Mouse (Mus musculus): ENCODE results near the gene Sfxn5. TPM values are rescaled to one million over a fixed set of nuclear protein-coding genes. Genes with fewer than 3 reads are reported as not detected.

The Sfxn5 gene
- polyA plus RNA-seq, 1 experiment = 0.72 TPM

DNA sequence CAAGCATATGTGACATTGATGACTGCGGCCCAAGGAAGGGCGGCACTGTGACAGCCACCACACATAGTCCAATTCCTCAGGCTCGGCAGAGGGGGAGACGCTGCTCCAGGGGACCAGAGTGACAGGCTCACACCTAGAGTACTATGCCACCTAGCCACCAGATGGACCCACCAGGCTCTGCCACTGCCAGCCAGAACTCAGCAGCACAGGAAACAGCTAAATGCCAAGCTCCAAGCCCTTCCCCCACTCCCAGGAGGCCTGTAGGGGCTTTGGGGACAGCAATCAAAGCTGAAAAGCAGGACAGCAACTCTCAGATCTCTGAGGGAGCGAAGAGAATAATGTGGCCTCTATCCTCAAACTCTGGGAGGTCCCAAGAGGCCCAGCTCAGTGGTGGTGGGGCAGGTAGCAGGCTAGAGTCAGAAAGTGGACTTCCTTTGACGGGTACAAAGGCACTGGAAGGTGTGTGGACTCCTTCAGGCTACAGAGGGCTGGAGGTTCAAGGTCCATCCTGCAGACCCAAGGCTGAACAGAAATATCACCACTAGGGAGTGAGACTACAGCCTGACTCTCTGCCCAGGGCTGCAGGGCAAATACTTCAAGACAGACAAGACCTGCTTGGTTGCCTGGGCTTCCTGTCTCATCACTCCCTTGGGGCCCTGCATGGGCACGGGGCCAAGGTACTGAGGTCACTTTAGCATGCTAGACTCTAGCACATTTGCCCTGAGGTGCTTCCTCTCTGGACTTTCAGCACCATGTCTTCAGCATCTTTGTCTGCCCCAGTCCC is 37.6 kb downstream of the Sfxn5 start:
- H3K4me1 ChIP-seq = peaks cover 26% of the 10 kb centered on the region
- H3K36me3 ChIP-seq (replicated peaks; ENCODE audit: low read length) = no peaks in the 10 kb centered on the region
- H3K9me3 ChIP-seq = peaks cover 10% of the 10 kb centered on the region; the same call in 1 of the 2 replicates
- no peak overlapping the region for H3K4me3 ChIP-seq (replicated peaks)
- peaks cover 2% of the 10 kb centered on the region for H3K27me3 ChIP-seq (replicated peaks)
- TF ChIP-seq FLI1 (IDR thresholded peaks at IDR 0.05; ENCODE audit: low read length) (no peak), GATA1 (IDR thresholded peaks at IDR 0.05; ENCODE audit: borderline replicate concordance, low read length) (no peak)

DNA sequence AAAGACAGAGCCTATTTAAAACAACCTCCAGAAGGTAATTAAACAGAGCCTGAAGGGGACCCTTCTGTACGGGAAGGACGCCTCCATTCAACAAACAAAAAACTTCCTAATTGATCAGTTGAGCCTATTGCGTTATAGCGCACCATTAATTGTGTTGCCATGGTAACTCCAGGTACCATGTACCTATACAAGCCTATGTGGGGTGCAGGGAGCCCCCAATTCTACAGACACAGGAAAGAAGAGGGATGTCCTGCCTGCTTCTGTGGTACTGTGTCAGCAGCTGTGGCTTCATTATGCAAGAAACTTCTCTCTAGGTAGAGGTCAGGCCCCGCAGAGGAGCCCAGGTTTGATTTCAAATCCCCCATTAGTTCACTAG is 39.2 kb downstream of the Sfxn5 start:
- peaks cover 2% of the 10 kb centered on the region for H3K27me3 ChIP-seq (replicated peaks)
- H3K36me3 ChIP-seq (replicated peaks; ENCODE audit: low read length) = no peaks in the 10 kb centered on the region
- H3K4me3 ChIP-seq (replicated peaks) = no peak overlapping the region
- peaks cover 26% of the 10 kb centered on the region for H3K4me1 ChIP-seq
- TF ChIP-seq FLI1 (IDR thresholded peaks at IDR 0.05; ENCODE audit: low read length) (no peak), GATA1 (IDR thresholded peaks at IDR 0.05; ENCODE audit: borderline replicate concordance, low read length) (no peak)
- H3K9me3 ChIP-seq = peaks cover 9% of the 10 kb centered on the region; the same call in 1 of the 2 replicates

DNA sequence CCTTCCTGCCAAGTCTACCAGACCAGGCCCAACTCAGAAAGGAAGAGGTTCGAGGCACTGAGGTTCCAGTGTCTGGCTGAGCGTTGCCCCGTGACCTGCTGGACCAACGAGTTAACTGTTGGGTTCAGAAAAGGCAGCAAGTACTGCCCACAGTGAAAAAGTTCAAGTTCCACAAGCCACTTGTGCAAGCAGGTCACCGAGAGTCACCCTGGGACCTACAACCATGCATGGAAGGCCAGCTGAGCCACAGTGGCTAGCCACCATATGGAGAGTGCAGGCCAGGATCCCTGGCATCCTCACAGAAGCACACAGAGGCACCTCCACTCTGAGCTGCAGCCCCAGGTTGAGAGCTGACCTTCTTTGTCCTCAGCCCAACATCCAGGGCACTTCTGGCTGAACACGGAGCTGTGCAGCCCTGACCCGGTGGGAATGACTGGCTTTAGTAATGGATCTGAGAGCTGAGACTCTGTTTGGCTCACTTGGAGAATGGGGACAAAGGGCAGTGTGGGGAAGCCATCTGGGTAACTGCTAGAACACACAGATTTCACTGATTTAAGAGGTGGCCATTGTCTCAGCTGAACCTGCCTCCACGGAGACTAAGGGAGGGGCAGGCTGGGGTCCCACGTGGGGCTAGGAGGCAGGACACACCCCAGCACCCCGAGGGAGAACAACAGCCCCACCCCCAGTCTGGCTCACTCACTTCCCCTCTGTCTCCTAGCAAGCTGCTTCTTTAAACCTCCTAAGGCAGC is 39.8 kb downstream of the Sfxn5 start:
- Histone ChIP-seq H3K36me3 (replicated peaks; ENCODE audit: low read length) (no peaks in the 10 kb centered on the region), H3K4me3 (replicated peaks) (no peak overlapping the region), H3K27me3 (replicated peaks) (peaks cover 2% of the 10 kb centered on the region), H3K9me3 (peaks cover 5% of the 10 kb centered on the region; the same call in 1 of the 2 replicates), H3K4me1 (peaks cover 32% of the 10 kb centered on the region)
- TF ChIP-seq GATA1 (IDR thresholded peaks at IDR 0.05; ENCODE audit: borderline replicate concordance, low read length) (no peak), FLI1 (IDR thresholded peaks at IDR 0.05; ENCODE audit: low read length) (no peak)

DNA sequence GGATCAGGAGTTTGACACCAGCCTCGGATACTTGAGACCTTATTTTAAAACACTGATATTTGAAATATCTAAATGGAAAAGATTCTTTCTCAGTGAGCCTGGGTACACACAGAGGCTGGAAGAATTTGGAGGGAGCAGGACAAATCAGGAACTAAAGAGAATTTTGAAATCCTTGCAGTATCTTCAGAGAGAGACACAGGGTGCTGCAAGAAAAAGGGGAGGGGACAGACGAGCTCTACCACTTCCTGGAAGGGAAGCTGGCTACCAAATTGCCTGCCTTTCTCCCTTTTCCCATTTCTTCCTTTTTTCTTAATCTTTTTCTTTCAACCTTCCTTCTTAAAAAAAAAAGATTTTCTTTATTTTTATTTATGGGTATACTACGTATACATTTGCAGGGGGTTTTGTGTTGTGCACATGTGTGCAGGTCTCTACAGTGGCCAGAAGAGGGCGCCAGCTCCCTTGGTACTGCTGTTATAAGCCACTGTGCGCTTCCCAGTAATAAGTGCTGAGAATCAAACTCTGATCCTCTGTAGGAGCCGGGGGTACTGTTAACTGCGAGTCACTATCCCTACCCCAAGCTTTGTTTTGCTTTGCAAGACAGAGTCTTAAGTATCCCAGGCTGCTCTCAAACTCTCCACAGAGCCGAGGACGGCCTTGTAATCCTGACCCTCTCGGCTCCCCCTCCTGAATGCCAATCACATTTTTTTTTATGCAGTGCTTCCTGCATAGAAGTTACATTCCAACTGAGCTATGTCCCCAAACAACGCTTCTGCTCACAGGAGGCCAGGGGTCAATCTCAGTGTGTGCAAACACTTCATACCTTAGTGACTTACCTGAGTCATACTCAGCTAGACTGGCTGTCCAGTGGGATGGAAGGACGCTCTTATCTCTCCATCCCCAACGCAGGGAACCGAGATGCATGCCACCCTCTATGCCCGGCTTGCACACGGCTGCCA is 42.1 kb downstream of the Sfxn5 start:
- peaks cover 4% of the 10 kb centered on the region for H3K27me3 ChIP-seq (replicated peaks)
- no peaks in the 10 kb centered on the region for H3K36me3 ChIP-seq (replicated peaks; ENCODE audit: low read length)
- no peak for TF ChIP-seq GATA1 (IDR thresholded peaks at IDR 0.05; ENCODE audit: borderline replicate concordance, low read length)
- no peak for TF ChIP-seq FLI1 (IDR thresholded peaks at IDR 0.05; ENCODE audit: low read length)
- no peak overlapping the region for H3K4me3 ChIP-seq (replicated peaks)
- H3K9me3 ChIP-seq = peaks cover 5% of the 10 kb centered on the region; the same call in 1 of the 2 replicates
- H3K4me1 ChIP-seq = peaks cover 44% of the 10 kb centered on the region

DNA sequence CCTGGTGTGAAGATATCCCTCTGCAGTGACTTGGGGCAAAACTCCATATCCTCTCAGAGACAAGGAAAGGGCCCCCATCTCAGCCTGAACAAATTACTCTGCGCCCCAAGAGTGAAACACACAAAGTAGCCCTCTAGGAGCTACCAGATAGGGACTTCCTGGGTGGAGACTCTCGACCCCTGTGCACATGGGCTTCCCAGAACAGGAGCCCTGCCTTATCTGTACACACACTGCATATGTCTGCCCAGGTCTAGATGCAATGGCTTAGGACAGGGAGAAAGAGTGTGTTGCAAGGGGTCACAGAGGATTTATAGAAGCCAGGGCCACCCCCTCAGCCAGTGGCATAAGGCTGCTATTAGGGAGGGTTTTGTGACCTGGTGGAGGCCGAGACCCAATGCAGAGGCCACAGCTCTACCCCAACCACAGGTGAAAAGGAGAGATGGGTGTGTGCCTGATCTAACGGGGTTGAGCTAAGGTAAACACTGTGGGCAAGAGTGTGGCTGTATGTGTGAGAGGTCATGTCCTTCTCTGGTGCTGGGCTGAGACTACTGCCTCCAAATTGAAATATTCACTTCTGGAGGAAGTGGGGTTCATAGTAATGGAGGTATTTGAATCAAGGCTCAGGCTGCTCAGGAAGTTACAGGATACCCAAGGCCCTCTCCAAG is 44.9 kb downstream of the Sfxn5 start:
- Histone ChIP-seq H3K9me3 (peaks cover 5% of the 10 kb centered on the region; the same call in 1 of the 2 replicates), H3K4me1 (peaks cover 26% of the 10 kb centered on the region), H3K36me3 (replicated peaks; ENCODE audit: low read length) (no peaks in the 10 kb centered on the region), H3K27me3 (replicated peaks) (peaks cover 2% of the 10 kb centered on the region), H3K4me3 (replicated peaks) (no peak overlapping the region)
- TF ChIP-seq GATA1 (IDR thresholded peaks at IDR 0.05; ENCODE audit: borderline replicate concordance, low read length) (no peak), FLI1 (IDR thresholded peaks at IDR 0.05; ENCODE audit: low read length) (no peak)

DNA sequence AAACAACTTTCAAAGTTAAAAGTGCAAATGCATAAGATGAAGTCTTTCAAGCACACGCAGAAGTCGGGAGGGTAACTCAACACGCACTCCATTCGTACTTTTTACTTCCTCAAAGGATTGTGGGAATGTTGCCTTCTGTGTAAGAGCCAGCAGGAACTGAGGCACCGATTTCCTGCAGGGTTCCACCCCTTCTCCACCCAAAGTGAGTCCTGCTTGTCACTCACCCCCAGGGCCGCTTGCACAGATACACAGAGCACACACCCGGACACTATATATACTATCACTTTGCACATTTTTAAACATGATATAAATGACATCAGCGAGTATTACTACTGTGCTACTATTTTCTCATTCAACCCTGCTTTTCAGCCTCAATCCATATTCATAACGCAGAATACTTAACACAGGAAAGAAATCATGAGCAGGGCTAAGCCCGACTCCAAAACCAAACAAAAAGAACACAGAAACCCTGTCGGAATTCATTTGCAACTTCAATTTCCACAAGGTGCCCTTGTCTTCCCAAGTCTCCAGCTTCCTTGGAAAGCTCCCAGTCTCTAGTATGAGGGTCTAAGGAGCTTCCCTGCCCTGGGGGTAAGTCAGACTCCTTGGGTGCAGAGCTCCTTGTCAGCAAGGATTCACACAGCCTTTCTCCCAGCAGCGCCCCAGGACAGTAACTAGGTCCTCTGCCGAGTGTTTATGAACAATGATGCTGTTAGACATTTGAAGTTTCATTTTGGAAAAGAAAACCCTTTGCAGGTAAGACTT is 46.8 kb downstream of the Sfxn5 start:
- H3K36me3 ChIP-seq (replicated peaks; ENCODE audit: low read length) = no peaks in the 10 kb centered on the region
- peaks cover 4% of the 10 kb centered on the region for H3K27me3 ChIP-seq (replicated peaks)
- peaks cover 3% of the 10 kb centered on the region; the same call in 1 of the 2 replicates for H3K9me3 ChIP-seq
- no peak for TF ChIP-seq FLI1 (IDR thresholded peaks at IDR 0.05; ENCODE audit: low read length)
- no peak for TF ChIP-seq GATA1 (IDR thresholded peaks at IDR 0.05; ENCODE audit: borderline replicate concordance, low read length)
- peaks cover 27% of the 10 kb centered on the region for H3K4me1 ChIP-seq
- no peak overlapping the region for H3K4me3 ChIP-seq (replicated peaks)

DNA sequence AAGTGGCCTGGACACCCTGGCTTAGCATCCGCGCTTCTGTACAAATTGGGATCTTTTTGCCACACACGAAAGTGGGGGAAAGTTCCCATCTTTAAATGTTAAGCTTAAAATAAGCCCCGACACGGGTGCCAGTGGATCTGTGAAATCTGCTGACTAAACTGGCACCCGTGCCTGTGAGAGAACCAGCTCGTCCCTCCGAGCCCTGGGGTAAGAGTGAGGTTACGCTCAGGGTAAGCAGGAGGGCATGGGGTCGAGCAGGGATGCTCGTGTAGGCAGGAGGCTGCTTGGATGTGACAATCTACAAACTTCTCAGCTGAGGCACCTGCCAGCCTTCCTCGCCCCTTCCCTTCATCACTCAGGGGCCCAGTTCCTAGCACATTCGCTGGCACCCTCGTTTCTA is 52.4 kb downstream of the Sfxn5 start:
- H3K27me3 ChIP-seq (replicated peaks) = peaks cover 30% of the 10 kb centered on the region
- TF ChIP-seq FLI1 (IDR thresholded peaks at IDR 0.05; ENCODE audit: low read length) (no peak), GATA1 (IDR thresholded peaks at IDR 0.05; ENCODE audit: borderline replicate concordance, low read length) (no peak)
- no peak overlapping the region for H3K4me3 ChIP-seq (replicated peaks)
- no peaks in the 10 kb centered on the region for H3K9me3 ChIP-seq
- H3K4me1 ChIP-seq = peaks cover 7% of the 10 kb centered on the region; the same call in 1 of the 2 replicates
- H3K36me3 ChIP-seq (replicated peaks; ENCODE audit: low read length) = no peaks in the 10 kb centered on the region

DNA sequence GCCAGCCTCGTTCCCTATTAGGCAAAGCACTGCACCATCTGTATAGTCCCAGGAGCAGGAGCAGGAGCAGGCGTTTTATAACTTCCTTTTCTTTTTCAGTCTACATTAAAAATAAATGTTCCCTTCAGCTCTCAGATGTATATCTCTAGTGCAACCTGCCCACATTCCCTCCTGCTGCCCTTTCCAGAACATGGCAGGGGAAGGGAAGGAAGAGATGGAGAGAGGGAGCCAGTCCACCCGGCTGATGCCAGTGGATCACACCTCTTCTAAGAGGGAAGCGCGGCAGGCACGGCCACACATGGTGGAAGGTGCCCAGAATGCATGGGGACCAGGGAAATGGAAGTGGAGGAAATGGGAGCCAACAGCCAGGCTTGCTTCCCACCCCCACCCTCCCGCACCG is 56.7 kb downstream of the Sfxn5 start:
- H3K9me3 ChIP-seq = no peaks in the 10 kb centered on the region
- peaks cover 6% of the 10 kb centered on the region; the same call in 1 of the 2 replicates for H3K4me1 ChIP-seq
- H3K27me3 ChIP-seq (replicated peaks) = peaks cover 40% of the 10 kb centered on the region
- no peak for TF ChIP-seq FLI1 (IDR thresholded peaks at IDR 0.05; ENCODE audit: low read length)
- no peak for TF ChIP-seq GATA1 (IDR thresholded peaks at IDR 0.05; ENCODE audit: borderline replicate concordance, low read length)
- H3K4me3 ChIP-seq (replicated peaks) = no peak overlapping the region
- no peaks in the 10 kb centered on the region for H3K36me3 ChIP-seq (replicated peaks; ENCODE audit: low read length)
